Mouse (Mus musculus): ENCODE data around the gene Kcnk18. TPM values are rescaled to one million over a fixed set of nuclear protein-coding genes. Genes with fewer than 3 reads are reported as not detected.

Kcnk18 gene
- total RNA-seq, 2 experiments from 2014 or later = not detected

Other genes with a start within 250 kb of the Kcnk18 start
- 1 to 10 TPM; 1.0 to 1.1 TPM for gene Shtn1, start 143.1 kb upstream of the Kcnk18 start, total RNA-seq (2021)
- not detected for gene Vax1, start 49.2 kb upstream of the Kcnk18 start, total RNA-seq (2021)
- gene Slc18a2, start 41.7 kb downstream of the Kcnk18 start, total RNA-seq (2021) = under 1 TPM; 0.13 to 0.15 TPM
- gene Rps12-ps3, start 103.1 kb downstream of the Kcnk18 start, total RNA-seq (2021) = 100 to 1,000 TPM; 272 to 318 TPM
- 10 to 100 TPM; 12.2 to 12.7 TPM for gene Pdzd8, start 126.6 kb downstream of the Kcnk18 start, total RNA-seq (2021)
- 1 to 10 TPM; 1.4 TPM for gene Emx2, start 239.2 kb downstream of the Kcnk18 start, total RNA-seq (2021)